7 mouse cellular contexts compared by ENCODE assay signal in the genomic region with DNA sequence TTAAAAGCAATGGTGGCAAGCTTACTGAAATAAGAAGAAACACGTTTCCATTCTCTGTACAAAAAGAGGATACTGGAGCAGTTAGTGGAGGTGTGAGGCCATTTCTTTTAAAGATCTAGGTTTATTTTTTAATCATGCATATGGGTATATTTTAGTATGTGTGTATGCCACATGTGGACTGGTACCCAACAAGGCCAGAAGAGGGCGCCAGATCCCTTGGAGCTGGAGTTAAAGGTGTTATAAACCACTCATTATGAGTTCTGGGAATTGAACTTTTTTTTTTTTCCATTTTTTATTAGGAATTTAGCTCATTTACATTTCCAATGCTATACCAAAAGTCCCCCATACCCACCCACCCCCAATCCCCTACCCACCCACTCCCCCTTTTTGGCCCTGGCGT. TPM values are rescaled to one million over a fixed set of nuclear protein-coding genes. Genes with fewer than 3 reads are reported as not detected.
DNase-seq lines count a peak whose midpoint lies in the region; ATAC-seq and TF ChIP-seq lines count a peak whose summit lies in the region.
"Not testable (repeated sequence)": the region's sequence is repeated elsewhere in the genome, so short reads cannot be mapped to it uniquely, and the experiment has no call there.

No protein-coding gene starts in this region.

- CTCF ChIA-PET in Patski (lab: Charles Lee): interaction anchor here (0.7 to 3.0 kb wide), 7 partner anchors 10 to 285 kb away, joined by 3 to 13 read pairs (median 3); no protein-coding TSS in a partner anchor

- H3K9ac ChIP-seq in liver, embryonic 14.5 days (replicated peaks): not testable (repeated sequence)

- peak; percentile 13 to 20 for DNase-seq in B cell, adult 2 months
- not testable (repeated sequence) for DNase-seq in Patski (ENCODE audit: low read depth, low spot score); liver, embryonic 14.5 days (ENCODE audit: low read depth in 3 of 3, low spot score in 3 of 3)
- peak; percentile 16 for DNase-seq in c-Kit-positive CD71-positive TER-119-negative erythroid progenitor cells, embryonic 14.5 days (ENCODE audit: low read depth)
- peak; percentile 24 for DNase-seq in gastrocnemius, postnatal 10 days
- DNase-seq in kidney, adult 9 months: peak; percentile 14
- peak; percentile 18 for DNase-seq in retina, postnatal 1 day

- WGBS in liver, embryonic 14.5 days (ENCODE audit: insufficient replicate concordance): 68% methylated on average over 3 of the region's 3 CpGs

- not testable (repeated sequence) for H3K27ac ChIP-seq in liver, embryonic 14.5 days

- in situ Hi-C loops in Patski (cut with MboI; ENCODE audit: low pct_unique_long_range_greater_than_20kb): not testable (repeated sequence)

- not testable (repeated sequence) for H3K36me3 ChIP-seq in liver, embryonic 14.5 days (replicated peaks; ENCODE audit: control insufficient read depth, insufficient read depth, low read depth)

- not testable (repeated sequence) for TF ChIP-seq EP300 in liver, embryonic 14.5 days (IDR thresholded peaks at IDR 0.05; ENCODE audit: low read depth)

- H3K27me3 ChIP-seq in Patski; liver, embryonic 14.5 days (ENCODE audit: control insufficient read depth, insufficient read depth, low read length): not testable (repeated sequence)

- H3K4me2 ChIP-seq in liver, embryonic 14.5 days (ENCODE audit: low read depth): not testable (repeated sequence)

- not testable (repeated sequence) for H3K9me3 ChIP-seq in liver, embryonic 14.5 days (ENCODE audit: control insufficient read depth, low read length)

- ATAC-seq in Patski; liver, embryonic 14.5 days (ENCODE audit: insufficient read depth): not testable (repeated sequence)

- not testable (repeated sequence) for H3K4me1 ChIP-seq in liver, embryonic 14.5 days (replicated peaks; ENCODE audit: control insufficient read depth in 2 of 2, insufficient read depth in 2 of 2, low read length in 1 of 2)

- POLR2A ChIA-PET in Patski (lab: Charles Lee): not testable (repeated sequence)

- TF ChIP-seq CTCF in Patski (IDR thresholded peaks at IDR 0.05): peak; percentile 61
- TF ChIP-seq CTCF in liver, embryonic 14.5 days (IDR thresholded peaks at IDR 0.05; ENCODE audit: low read depth): peak; percentile 49

- H3K4me3 ChIP-seq in liver, embryonic 14.5 days (ENCODE audit: insufficient read depth in 1 of 2, low read depth in 2 of 2, low read length in 2 of 2): not testable (repeated sequence)

RNA-seq across cellular contexts. Expression of a gene that starts 27.6 kb away (rescaled TPM):
- 7.0 TPM for polyA plus RNA-seq in Patski (2021)
- total RNA-seq in gastrocnemius, postnatal 10 days (2021): 1 to 10 TPM; 1.6 to 2.4 TPM
- polyA plus RNA-seq in liver, embryonic 14.5 days (2012; rRNA removed): 1.9 and 2.3 TPM in 2 replicates
- 1.8 TPM in 2 replicates for polyA plus RNA-seq in liver, embryonic 14.5 days (2014; fragmentation: Nextera tagmentation; extraction: Ambion mirVana)
